Mouse (Mus musculus) spleen, adult 2 months (tissue): Measurements from ENCODE around the gene Zfp335.

ENCODE experiments used
- CTCF ChIP-seq: fragments of 200-500 bp; IDR thresholded peaks from 2 replicates; pipeline ENCODE4 v1.5.1; 2011; ENCODE audit warnings: mild to moderate bottlenecking, inconsistent platforms; ENCODE audit not compliant: insufficient read depth, insufficient read length, insufficient replicate concordance; ENCODE audit errors: extremely low read depth
- POLR2A ChIP-seq: fragments of 200-500 bp; IDR thresholded peaks from 2 replicates; pipeline ENCODE4 v1.6.1; 2011; ENCODE audit warnings: low read depth, low read length, inconsistent platforms

- TF ChIP-seq CTCF (no peak), POLR2A (no peak)
These were observed 49.3 kb upstream of the Zfp335 start, which contains the start of gene Slc12a5 for GRCm38 (mm10) chr2:164960716-164961441.
